35 mouse cellular contexts compared by ENCODE assay signal in the genomic region with DNA sequence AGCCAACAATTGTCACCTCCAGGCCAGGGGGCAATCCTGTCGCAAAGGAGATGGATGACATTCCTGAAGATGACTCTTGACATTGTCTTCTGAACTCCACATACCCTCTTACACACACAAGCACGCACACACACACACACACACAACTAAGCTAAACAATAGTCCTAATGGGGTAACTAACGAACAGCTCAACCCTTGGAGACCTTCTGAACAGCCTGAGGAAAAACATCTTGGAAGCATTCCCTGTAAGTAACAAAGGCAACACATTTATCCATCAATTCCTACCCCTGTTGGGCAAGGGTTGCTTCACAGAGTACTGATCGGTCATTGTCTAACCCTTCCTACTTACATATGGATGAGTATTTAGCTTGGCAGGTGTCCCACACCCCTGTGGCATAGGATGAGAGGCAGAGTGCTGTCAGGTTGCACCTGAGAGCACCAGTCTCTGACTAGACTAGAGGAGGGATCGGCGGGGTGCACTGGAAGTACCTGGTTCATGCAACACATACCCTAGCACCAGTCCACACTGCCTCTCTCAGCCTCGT. TPM values are rescaled to one million over a fixed set of nuclear protein-coding genes. Genes with fewer than 3 reads are reported as not detected.
DNase-seq lines count a peak whose midpoint lies in the region; ATAC-seq and TF ChIP-seq lines count a peak whose summit lies in the region.
"Had no signal": no experiment of that assay in that cellular context is flagged by ENCODE, and none has a peak within 500 bp of the region (broad histone marks: within the 10 kb centered on the region; RNA-seq: fewer than 3 reads in every experiment).

No protein-coding gene starts in this region.

- peak; percentile 44; the same call in 1 of the 2 replicates for ATAC-seq in neural tube, embryonic 14.5 days (ENCODE audit: low read depth)
- ATAC-seq: CD4-positive, CD25-positive, alpha-beta regulatory T cell, adult 4 months; intestine, embryonic 16.5 days; liver, embryonic 12.5 days; liver, postnatal 0 days; midbrain, embryonic 15.5 days; Patski had no signal

- H3K36me3 ChIP-seq in kidney, adult 2 months (ENCODE audit: control insufficient read depth, insufficient read depth, low read length) = no peaks in the 10 kb centered on the region
- H3K36me3 ChIP-seq in neural tube, embryonic 14.5 days (ENCODE audit: control insufficient read depth, insufficient read depth, low read length) = no peaks in the 10 kb centered on the region
- H3K36me3 ChIP-seq: embryonic facial prominence, embryonic 10.5 days; embryonic facial prominence, embryonic 15.5 days; G1E; heart, embryonic 13.5 days; liver, embryonic 12.5 days; midbrain, embryonic 10.5 days; midbrain, embryonic 15.5 days had no signal

- no peak overlapping the region for H3K4me2 ChIP-seq in neural tube, embryonic 14.5 days (ENCODE audit: low read depth, low read length)
- H3K4me2 ChIP-seq: embryonic facial prominence, embryonic 15.5 days; heart, embryonic 13.5 days; liver, embryonic 12.5 days; midbrain, embryonic 15.5 days had no signal

- no peaks in the 10 kb centered on the region for H3K4me1 ChIP-seq in kidney, adult 2 months (ENCODE audit: control insufficient read depth, insufficient read depth, low read length)
- no peaks in the 10 kb centered on the region for H3K4me1 ChIP-seq in neural tube, embryonic 14.5 days (ENCODE audit: control insufficient read depth, insufficient read depth, low read length)

- no peak overlapping the region for H3K9ac ChIP-seq in neural tube, embryonic 14.5 days (replicated peaks; ENCODE audit: low read depth, low read length)
- H3K9ac ChIP-seq: embryonic facial prominence, embryonic 15.5 days; heart, embryonic 13.5 days; liver, embryonic 12.5 days; liver, postnatal 0 days; midbrain, embryonic 15.5 days had no signal

- H3K27me3 ChIP-seq in kidney, adult 2 months (replicated peaks; ENCODE audit: control insufficient read depth, insufficient read depth, low read length) = no peaks in the 10 kb centered on the region
- H3K27me3 ChIP-seq in neural tube, embryonic 14.5 days (ENCODE audit: control insufficient read depth, insufficient read depth, low read length) = no peaks in the 10 kb centered on the region
- H3K27me3 ChIP-seq: embryonic facial prominence, embryonic 15.5 days; heart, embryonic 13.5 days; midbrain, embryonic 15.5 days; Patski had no signal

- WGBS in kidney, adult 2 months = 70% methylated on average over 7 of the region's 7 CpGs
- WGBS in neural tube, embryonic 14.5 days = 59% methylated on average over 7 of the region's 7 CpGs

- no peak for TF ChIP-seq POLR2A in kidney, adult 2 months (IDR thresholded peaks at IDR 0.05; ENCODE audit: low read depth, low read length)

- TF ChIP-seq CTCF in kidney, adult 2 months (conservative IDR thresholded peaks at IDR 0.05; ENCODE audit: insufficient read depth, insufficient read length, low read depth, low read length) = no peak

- no peak overlapping the region for H3K27ac ChIP-seq in kidney, adult 2 months (ENCODE audit: insufficient read depth, low read depth, low read length)
- H3K27ac ChIP-seq in neural tube, embryonic 14.5 days (ENCODE audit: low read depth, low read length) = no peak overlapping the region
- H3K27ac ChIP-seq: embryonic facial prominence, embryonic 10.5 days; embryonic facial prominence, embryonic 15.5 days; heart, adult 2 months; heart, embryonic 13.5 days; liver, embryonic 12.5 days; midbrain, embryonic 10.5 days; midbrain, embryonic 15.5 days had no signal

- H3K4me3 ChIP-seq in kidney, adult 2 months (ENCODE audit: insufficient read depth, low read depth, low read length) = no peak overlapping the region
- no peak overlapping the region for H3K4me3 ChIP-seq in neural tube, embryonic 14.5 days (ENCODE audit: low read depth, low read length)
- H3K4me3 ChIP-seq: embryonic facial prominence, embryonic 10.5 days; embryonic facial prominence, embryonic 15.5 days; heart, adult 2 months; heart, embryonic 13.5 days; liver, embryonic 12.5 days; midbrain, embryonic 10.5 days; midbrain, embryonic 15.5 days had no signal

- H3K9me3 ChIP-seq in neural tube, embryonic 14.5 days (ENCODE audit: control insufficient read depth, low read length) = no peaks in the 10 kb centered on the region
- H3K9me3 ChIP-seq: embryonic facial prominence, embryonic 10.5 days; embryonic facial prominence, embryonic 15.5 days; G1E; heart, embryonic 13.5 days; liver, embryonic 12.5 days; midbrain, embryonic 10.5 days; midbrain, embryonic 15.5 days had no signal

- DNase-seq in kidney, adult 11 months = peak; percentile 44
- no peak for DNase-seq in kidney, adult 2 months
- DNase-seq in neural tube, embryonic 10.5 days (ENCODE audit: extremely low spot score, low spot score) = no peak
- DNase-seq in fat pad, adult 2 months (ENCODE audit: extremely low read depth, low read depth, low spot score) = peak; percentile 98
- DNase-seq in retina, embryonic 14.5 days (ENCODE audit: low spot score) = no peak
- DNase-seq in frontal cortex, postnatal 10 days (ENCODE audit: low spot score in 2 of 2) = no peak
- DNase-seq: cerebellum, adult 8-10 months; cerebellum, postnatal 25 days; gastrocnemius, postnatal 25 days; heart, adult 2 months; heart, postnatal 10 days; kidney, postnatal 4 days; layer of hippocampus, postnatal 36 days; left cerebral cortex, postnatal 4 days; liver, postnatal 0 days; lung, postnatal 10 days; right cerebral cortex, postnatal 25 days; thymus, adult 18-20 months; thymus, postnatal 36 days had no signal

RNA-seq across cellular contexts. Expression of a gene that starts 2.6 kb away (rescaled TPM):
- polyA plus RNA-seq in kidney, adult 2 months (2012; rRNA removed) = not detected in 2 replicates
- polyA plus RNA-seq in neural tube, embryonic 14.5 days (2014; fragmentation: Nextera tagmentation; extraction: Ambion mirVana) = not detected in 2 replicates
- polyA plus RNA-seq: CD4-positive, CD25-positive, alpha-beta regulatory T cell, adult 4 months; embryonic facial prominence, embryonic 10.5 days; embryonic facial prominence, embryonic 15.5 days; forebrain, embryonic 14.5 days; G1E; heart, adult 2 months; heart, embryonic 13.5 days; intestine, embryonic 16.5 days; kidney, embryonic 16.5 days; limb, embryonic 14.5 days; liver, embryonic 12.5 days; liver, postnatal 0 days; midbrain, embryonic 10.5 days; midbrain, embryonic 15.5 days; neural tube, embryonic 11.5 days; Patski; stomach, embryonic 16.5 days had no signal

RNA-seq across cellular contexts. Expression of a gene that starts 15.0 kb away (rescaled TPM):
- 17.7 and 18.0 TPM in 2 replicates for polyA plus RNA-seq in kidney, adult 2 months (2012; rRNA removed)
- polyA plus RNA-seq in neural tube, embryonic 14.5 days (2014; fragmentation: Nextera tagmentation; extraction: Ambion mirVana) = 18.8 and 23.9 TPM in 2 replicates

RNA-seq across cellular contexts. Expression of a gene that starts 27.9 kb away (rescaled TPM):
- polyA plus RNA-seq in kidney, adult 2 months (2012; rRNA removed) = 30.4 and 31.8 TPM in 2 replicates
- 32.8 and 38.6 TPM in 2 replicates for polyA plus RNA-seq in neural tube, embryonic 14.5 days (2014; fragmentation: Nextera tagmentation; extraction: Ambion mirVana)

Comparison
In these comparisons a context has a peak if more than half of its experiments do, and no peak if none do; other contexts are left out.
1. DNase-seq: peak in kidney, adult 11 months (single experiment) and fat pad, adult 2 months (single experiment); none in kidney, adult 2 months (single experiment), neural tube, embryonic 10.5 days (single experiment), retina, embryonic 14.5 days (single experiment) and frontal cortex, postnatal 10 days (0 of 2).